Mouse (Mus musculus): ENCODE data around the gene Dnajc5. TPM values are rescaled to one million over a fixed set of nuclear protein-coding genes. Genes with fewer than 3 reads are reported as not detected.

The Dnajc5 gene
- polyA plus RNA-seq, 1 experiment from 2014 or later: 101 TPM

DNA sequence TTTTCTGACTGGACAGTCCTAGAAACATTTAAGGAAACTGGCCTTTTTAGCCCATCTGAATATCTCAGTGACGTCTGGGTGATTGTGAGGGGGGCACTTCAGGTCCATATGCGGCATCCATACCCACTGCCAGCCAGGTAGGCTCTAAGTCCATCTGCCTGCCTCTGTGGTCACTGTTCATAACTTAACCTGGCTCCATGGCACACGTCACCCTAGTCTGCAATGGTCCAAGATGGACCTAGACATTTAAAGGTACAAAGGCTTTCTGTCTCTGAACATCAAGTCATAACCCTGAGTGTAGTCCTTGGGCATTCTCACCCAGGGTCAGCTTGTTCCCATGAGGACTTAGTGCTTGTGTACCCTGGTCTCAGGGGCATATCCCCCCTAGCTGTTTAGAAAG is 47.1 kb downstream of the Dnajc5 start:
- Histone ChIP-seq H3K27me3 (no peaks in the 10 kb centered on the region), H3K27ac (no peak overlapping the region), H3K4me2 (replicated peaks) (no peak overlapping the region), H3K9ac (no peak overlapping the region), H3K4me1 (no peaks in the 10 kb centered on the region), H3K9me3 (no peaks in the 10 kb centered on the region), H3K36me3 (0 out of 2 replicates have a peak, but pooled peaks cover 11% of the 10 kb centered on the region), H3K4me3 (no peak overlapping the region)
- WGBS: 79% methylated on average over 3 of the region's 3 CpGs
- ATAC-seq (ENCODE audit: low FRiP score, low read depth): no peak

GRCm38 (mm10) chr2:181568272-181569008 is 48.2 kb downstream of the Dnajc5 start:
- 80% methylated on average over 7 of the region's 7 CpGs for WGBS
- H3K4me3 ChIP-seq: no peak overlapping the region
- ATAC-seq (ENCODE audit: low FRiP score, low read depth): no peak
- H3K27ac ChIP-seq: no peak overlapping the region
- no peak overlapping the region for H3K4me2 ChIP-seq (replicated peaks)
- H3K36me3 ChIP-seq: peaks cover 22% of the 10 kb centered on the region
- no peaks in the 10 kb centered on the region for H3K4me1 ChIP-seq
- H3K27me3 ChIP-seq: no peaks in the 10 kb centered on the region
- H3K9me3 ChIP-seq: no peaks in the 10 kb centered on the region
- no peak overlapping the region for H3K9ac ChIP-seq

- Histone ChIP-seq H3K4me1 (no peaks in the 10 kb centered on the region), H3K36me3 (peaks cover 36% of the 10 kb centered on the region)
- 92% methylated on average over 10 of the region's 10 CpGs for WGBS
Observed at GRCm38 (mm10) chr2:181569856-181570255, 49.6 kb downstream of the Dnajc5 start.

DNA sequence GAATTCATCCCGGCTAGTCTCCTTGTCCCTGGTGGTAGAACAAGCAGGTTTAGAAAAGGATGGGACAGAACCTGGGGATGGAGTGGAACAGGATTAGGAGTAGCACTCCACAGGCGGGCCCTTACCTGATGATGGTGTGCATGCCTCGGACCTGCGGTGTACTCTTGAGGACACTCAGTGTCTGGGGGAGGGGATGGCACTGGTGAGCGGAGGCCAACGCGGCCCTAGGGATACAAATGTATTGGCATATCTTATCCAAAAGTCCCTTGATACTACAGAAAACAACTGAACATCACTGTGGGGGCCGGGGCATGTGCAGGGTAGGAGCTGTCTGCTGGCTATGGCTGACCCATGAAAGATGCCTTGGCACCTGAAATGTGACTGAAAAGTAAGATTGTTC is 50.1 kb downstream of the Dnajc5 start:
- peaks cover 36% of the 10 kb centered on the region for H3K36me3 ChIP-seq
- H3K9me3 ChIP-seq: no peaks in the 10 kb centered on the region
- no peaks in the 10 kb centered on the region for H3K27me3 ChIP-seq
- no peak for ATAC-seq (ENCODE audit: low FRiP score, low read depth)
- H3K4me2 ChIP-seq (replicated peaks): no peak overlapping the region
- H3K4me3 ChIP-seq: no peak overlapping the region
- WGBS: 86% methylated on average over 8 of the region's 8 CpGs
- H3K9ac ChIP-seq: no peak overlapping the region
- H3K27ac ChIP-seq: no peak overlapping the region
- no peaks in the 10 kb centered on the region for H3K4me1 ChIP-seq

More at GRCm38 (mm10) chr2:181569856-181570255, 49.6 kb downstream of the Dnajc5 start:
- H3K27ac ChIP-seq: no peak overlapping the region
- ATAC-seq (ENCODE audit: low FRiP score, low read depth): no peak
- H3K9ac ChIP-seq: no peak overlapping the region
- no peaks in the 10 kb centered on the region for H3K27me3 ChIP-seq
- H3K4me3 ChIP-seq: no peak overlapping the region
- no peak overlapping the region for H3K4me2 ChIP-seq (replicated peaks)
- no peaks in the 10 kb centered on the region for H3K9me3 ChIP-seq

DNA sequence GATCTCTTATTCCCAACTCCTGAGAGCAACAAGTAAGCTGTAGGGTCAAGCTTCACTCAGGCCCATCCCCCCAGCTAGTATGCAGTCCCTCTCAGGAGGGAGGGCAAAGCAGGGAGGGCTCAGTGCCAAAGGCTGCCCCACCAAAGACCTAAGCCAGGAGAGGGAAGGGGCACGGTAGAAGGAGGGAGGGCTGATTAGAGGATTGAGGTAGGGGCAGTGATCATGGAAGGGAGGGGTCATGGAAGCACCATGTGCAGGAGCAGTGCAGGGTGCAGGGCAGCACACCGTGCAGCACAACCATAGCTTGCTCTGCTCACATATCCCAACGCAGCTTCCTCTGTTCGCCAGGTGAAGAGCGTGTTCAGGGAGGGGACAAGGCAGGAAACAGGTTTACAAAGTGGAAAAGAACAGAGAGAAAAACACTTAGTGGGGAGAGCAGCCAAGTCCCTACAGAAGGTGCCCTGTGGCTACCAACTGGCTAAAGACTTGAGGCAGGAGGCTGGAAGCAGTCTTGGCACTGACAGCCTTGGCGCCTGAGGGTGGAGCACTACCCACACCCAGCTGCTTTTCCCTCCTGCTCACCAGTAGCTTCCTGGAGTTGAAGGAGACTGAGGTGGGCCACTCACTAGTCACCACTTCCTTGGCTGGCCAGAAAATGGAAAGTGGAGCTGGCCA is 50.8 kb downstream of the Dnajc5 start:
- 73% methylated on average over 6 of the region's 6 CpGs for WGBS
- no peak overlapping the region for H3K27ac ChIP-seq
- H3K4me2 ChIP-seq (replicated peaks): no peak overlapping the region
- no peaks in the 10 kb centered on the region for H3K4me1 ChIP-seq
- H3K9ac ChIP-seq: no peak overlapping the region
- ATAC-seq (ENCODE audit: low FRiP score, low read depth): no peak
- no peak overlapping the region for H3K4me3 ChIP-seq
- no peaks in the 10 kb centered on the region for H3K9me3 ChIP-seq
- H3K27me3 ChIP-seq: no peaks in the 10 kb centered on the region
- peaks cover 36% of the 10 kb centered on the region for H3K36me3 ChIP-seq

GRCm38 (mm10) chr2:181571941-181572670 is 51.8 kb downstream of the Dnajc5 start:
- Histone ChIP-seq H3K27me3 (no peaks in the 10 kb centered on the region), H3K27ac (no peak overlapping the region), H3K4me1 (no peaks in the 10 kb centered on the region), H3K4me3 (no peak overlapping the region), H3K4me2 (replicated peaks) (no peak overlapping the region), H3K9ac (no peak overlapping the region), H3K9me3 (no peaks in the 10 kb centered on the region), H3K36me3 (peaks cover 36% of the 10 kb centered on the region)
- ATAC-seq (ENCODE audit: low FRiP score, low read depth): no peak
- 87% methylated on average over 11 of the region's 11 CpGs for WGBS

- H3K4me1 ChIP-seq: no peaks in the 10 kb centered on the region
- H3K9me3 ChIP-seq: no peaks in the 10 kb centered on the region
- 94% methylated on average over 15 of the region's 15 CpGs for WGBS
- no peak overlapping the region for H3K4me2 ChIP-seq (replicated peaks)
- H3K9ac ChIP-seq: no peak overlapping the region
- H3K4me3 ChIP-seq: no peak overlapping the region
- H3K27ac ChIP-seq: no peak overlapping the region
- H3K36me3 ChIP-seq: peaks cover 36% of the 10 kb centered on the region
- no peak for ATAC-seq (ENCODE audit: low FRiP score, low read depth)
- no peaks in the 10 kb centered on the region for H3K27me3 ChIP-seq
Observed at GRCm38 (mm10) chr2:181572921-181573920, 52.9 kb downstream of the Dnajc5 start.

GRCm38 (mm10) chr2:181573961-181574360 is 53.7 kb downstream of the Dnajc5 start:
- Histone ChIP-seq H3K9ac (no peak overlapping the region), H3K4me3 (no peak overlapping the region), H3K27me3 (no peaks in the 10 kb centered on the region), H3K27ac (no peak overlapping the region), H3K4me1 (no peaks in the 10 kb centered on the region), H3K36me3 (peaks cover 36% of the 10 kb centered on the region), H3K4me2 (replicated peaks) (no peak overlapping the region), H3K9me3 (no peaks in the 10 kb centered on the region)
- 90% methylated on average over 9 of the region's 9 CpGs for WGBS
- ATAC-seq (ENCODE audit: low FRiP score, low read depth): no peak

GRCm38 (mm10) chr2:181574921-181575545 is 54.7 kb downstream of the Dnajc5 start:
- Histone ChIP-seq H3K9me3 (no peaks in the 10 kb centered on the region), H3K4me2 (replicated peaks) (no peak overlapping the region), H3K4me1 (0 out of 2 replicates have a peak, but pooled peaks cover 1% of the 10 kb centered on the region), H3K36me3 (peaks cover 34% of the 10 kb centered on the region), H3K4me3 (no peak overlapping the region), H3K27me3 (no peaks in the 10 kb centered on the region), H3K9ac (no peak overlapping the region), H3K27ac (no peak overlapping the region)
- WGBS: 92% methylated on average over 7 of the region's 7 CpGs
- no peak for ATAC-seq (ENCODE audit: low FRiP score, low read depth)

DNA sequence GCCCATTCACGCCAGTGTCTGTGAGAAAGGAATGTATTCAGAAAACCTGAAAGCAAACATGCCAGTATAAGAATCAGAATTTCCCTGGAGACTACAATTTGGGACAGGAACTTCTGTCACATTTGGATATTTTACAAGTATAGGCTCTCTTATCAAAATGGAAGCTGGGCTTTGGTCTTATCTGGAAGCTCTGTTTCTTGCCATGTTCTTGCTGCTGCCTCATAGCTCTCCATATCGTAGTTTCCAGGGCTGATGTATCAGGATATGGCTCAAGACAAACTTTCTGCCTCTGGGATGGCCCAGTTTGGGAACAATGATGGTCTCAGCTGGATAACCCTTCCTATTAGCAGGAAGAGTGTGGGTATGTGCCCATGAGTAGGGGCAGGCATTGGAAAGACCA is 56.3 kb downstream of the Dnajc5 start:
- Histone ChIP-seq H3K9ac (no peak overlapping the region), H3K4me2 (replicated peaks) (no peak overlapping the region), H3K9me3 (no peaks in the 10 kb centered on the region), H3K27me3 (no peaks in the 10 kb centered on the region), H3K27ac (no peak overlapping the region), H3K4me3 (no peak overlapping the region), H3K4me1 (peaks cover 10% of the 10 kb centered on the region), H3K36me3 (peaks cover 32% of the 10 kb centered on the region)
- no peak for ATAC-seq (ENCODE audit: low FRiP score, low read depth)
- 87% methylated on average over 2 of the region's 2 CpGs for WGBS

- Histone ChIP-seq H3K4me3 (no peak overlapping the region), H3K27ac (no peak overlapping the region), H3K27me3 (no peaks in the 10 kb centered on the region), H3K4me2 (replicated peaks) (no peak overlapping the region), H3K4me1 (peaks cover 13% of the 10 kb centered on the region), H3K9ac (no peak overlapping the region), H3K36me3 (peaks cover 27% of the 10 kb centered on the region), H3K9me3 (no peaks in the 10 kb centered on the region)
- ATAC-seq (ENCODE audit: low FRiP score, low read depth): no peak
- 74% methylated on average over 2 of the region's 2 CpGs for WGBS
Observed at GRCm38 (mm10) chr2:181577126-181577525, 56.8 kb downstream of the Dnajc5 start.
